ENCODE assay signal across 26 mouse cellular contexts in the genomic region with DNA sequence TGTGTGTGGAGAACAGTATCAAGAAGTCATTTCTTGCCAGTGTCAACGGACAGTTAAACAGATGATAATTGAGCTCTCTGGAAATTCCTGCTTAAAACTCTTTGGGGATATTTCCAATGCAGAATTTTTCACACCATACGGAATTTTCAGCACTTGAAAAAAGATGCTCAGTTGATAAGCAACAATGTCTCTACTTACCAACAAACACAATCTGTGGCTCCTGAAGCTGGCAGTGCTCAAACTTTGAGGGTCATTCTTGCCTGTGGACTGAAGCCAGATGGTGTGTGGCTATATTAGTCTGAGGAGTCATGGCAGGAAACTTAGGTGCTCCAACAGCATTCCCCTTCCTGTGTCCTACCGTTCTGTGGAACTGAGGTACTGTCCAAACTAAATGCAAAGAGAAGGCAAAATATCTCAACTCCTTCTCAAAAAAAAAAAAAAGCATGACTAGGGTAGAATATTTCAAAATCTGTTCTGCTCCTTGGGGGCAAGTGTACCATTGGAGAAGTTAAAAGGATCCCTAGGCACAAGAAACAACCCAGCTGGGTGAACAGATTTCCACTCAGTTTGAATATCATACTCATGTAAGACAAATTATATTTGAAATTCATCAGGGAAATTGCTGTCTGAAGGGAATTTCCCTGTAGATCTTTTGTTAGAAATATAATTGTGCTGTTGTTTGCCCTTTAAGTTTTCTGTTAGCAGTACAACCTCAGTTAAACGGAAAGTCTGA.
DNase-seq lines count a peak whose midpoint lies in the region; ATAC-seq and TF ChIP-seq lines count a peak whose summit lies in the region.
"Had no signal": no experiment of that assay in that cellular context is flagged by ENCODE, and none has a peak within 500 bp of the region (broad histone marks: within the 10 kb centered on the region; RNA-seq: fewer than 3 reads in every experiment).

No protein-coding gene starts in this region.

- no peaks in the 10 kb centered on the region for H3K9me3 ChIP-seq in forebrain, postnatal 0 days (ENCODE audit: low read length)
- H3K9me3 ChIP-seq in forebrain, embryonic 14.5 days (replicated peaks; ENCODE audit: control insufficient read depth, low read length): no peaks in the 10 kb centered on the region
- H3K9me3 ChIP-seq in midbrain, embryonic 11.5 days (ENCODE audit: control insufficient read depth, low read length): no peaks in the 10 kb centered on the region
- H3K9me3 ChIP-seq in midbrain, embryonic 14.5 days (ENCODE audit: control insufficient read depth, low read length): no peaks in the 10 kb centered on the region
- H3K9me3 ChIP-seq: embryonic facial prominence, embryonic 12.5 days; forebrain, embryonic 12.5 days; heart, embryonic 15.5 days; hindbrain, embryonic 10.5 days; hindbrain, embryonic 13.5 days had no signal

- H3K4me1 ChIP-seq in forebrain, postnatal 0 days (ENCODE audit: insufficient read depth): 0 out of 2 replicates have a peak, but pooled peaks cover 3% of the 10 kb centered on the region
- no peaks in the 10 kb centered on the region for H3K4me1 ChIP-seq in forebrain, embryonic 14.5 days (ENCODE audit: control insufficient read depth, insufficient read depth, low read length)
- no peaks in the 10 kb centered on the region for H3K4me1 ChIP-seq in midbrain, embryonic 11.5 days (ENCODE audit: control insufficient read depth, insufficient read depth, low read length)
- H3K4me1 ChIP-seq in midbrain, embryonic 14.5 days (ENCODE audit: control insufficient read depth, insufficient read depth, low read length): no peaks in the 10 kb centered on the region
- H3K4me1 ChIP-seq: forebrain, embryonic 12.5 days; heart, embryonic 15.5 days; hindbrain, embryonic 10.5 days; hindbrain, embryonic 13.5 days had no signal

- no peak overlapping the region for H3K27ac ChIP-seq in forebrain, postnatal 0 days (ENCODE audit: low read depth, low read length)
- H3K27ac ChIP-seq in forebrain, embryonic 14.5 days (ENCODE audit: low read depth, low read length): no peak overlapping the region
- no peak overlapping the region for H3K27ac ChIP-seq in layer of hippocampus, adult 2 months
- H3K27ac ChIP-seq in midbrain, embryonic 11.5 days (ENCODE audit: low read depth, low read length): no peak overlapping the region
- no peak overlapping the region for H3K27ac ChIP-seq in midbrain, embryonic 14.5 days (replicated peaks; ENCODE audit: low read depth, low read length)
- H3K27ac ChIP-seq: embryonic facial prominence, embryonic 12.5 days; forebrain, embryonic 12.5 days; heart, embryonic 15.5 days; hindbrain, embryonic 10.5 days; hindbrain, embryonic 13.5 days had no signal

- WGBS in forebrain, postnatal 0 days: 62% methylated on average over 4 of the region's 4 CpGs
- 95% methylated on average over 4 of the region's 4 CpGs for WGBS in forebrain, embryonic 14.5 days
- WGBS in midbrain, embryonic 11.5 days: 88% methylated on average over 4 of the region's 4 CpGs
- 86% methylated on average over 4 of the region's 4 CpGs for WGBS in midbrain, embryonic 14.5 days

- no peaks in the 10 kb centered on the region for H3K27me3 ChIP-seq in forebrain, postnatal 0 days (ENCODE audit: insufficient read depth, low read length)
- H3K27me3 ChIP-seq in forebrain, embryonic 14.5 days (replicated peaks; ENCODE audit: control insufficient read depth, insufficient read depth, low read length): no peaks in the 10 kb centered on the region
- H3K27me3 ChIP-seq in midbrain, embryonic 11.5 days (ENCODE audit: control insufficient read depth, insufficient read depth, low read length): no peaks in the 10 kb centered on the region
- no peaks in the 10 kb centered on the region for H3K27me3 ChIP-seq in midbrain, embryonic 14.5 days (ENCODE audit: control insufficient read depth, insufficient read depth, low read length)
- H3K27me3 ChIP-seq: embryonic facial prominence, embryonic 12.5 days; forebrain, embryonic 12.5 days; heart, embryonic 15.5 days; hindbrain, embryonic 13.5 days had no signal

- no peak overlapping the region for H3K4me3 ChIP-seq in forebrain, postnatal 0 days (ENCODE audit: low read depth, low read length)
- no peak overlapping the region for H3K4me3 ChIP-seq in forebrain, embryonic 14.5 days (ENCODE audit: low read depth, low read length)
- H3K4me3 ChIP-seq in layer of hippocampus, adult 2 months: no peak overlapping the region
- no peak overlapping the region for H3K4me3 ChIP-seq in midbrain, embryonic 11.5 days (ENCODE audit: low read depth, low read length)
- H3K4me3 ChIP-seq in midbrain, embryonic 14.5 days (replicated peaks; ENCODE audit: low read depth, low read length): no peak overlapping the region
- H3K4me3 ChIP-seq: embryonic facial prominence, embryonic 12.5 days; erythroblast, embryonic 14.5 days; forebrain, embryonic 12.5 days; heart, embryonic 15.5 days; hindbrain, embryonic 10.5 days; hindbrain, embryonic 13.5 days had no signal

- peak; percentile 87 for ATAC-seq in forebrain, postnatal 0 days
- ATAC-seq in forebrain, embryonic 14.5 days: no peak
- ATAC-seq in midbrain, embryonic 11.5 days (ENCODE audit: low FRiP score): no peak
- ATAC-seq in midbrain, embryonic 14.5 days (ENCODE audit: low FRiP score, low TSS enrichment): no peak
- ATAC-seq: activated CD4-positive, CD25-positive, alpha-beta regulatory T cell, adult 4 months; hindbrain, embryonic 16.5 days; intestine, postnatal 0 days had no signal

- no peaks in the 10 kb centered on the region for H3K36me3 ChIP-seq in forebrain, postnatal 0 days (ENCODE audit: insufficient read depth)
- H3K36me3 ChIP-seq in forebrain, embryonic 14.5 days (ENCODE audit: control insufficient read depth, insufficient read depth, low read length): no peaks in the 10 kb centered on the region
- no peaks in the 10 kb centered on the region for H3K36me3 ChIP-seq in midbrain, embryonic 11.5 days (ENCODE audit: control insufficient read depth, insufficient read depth, low read length)
- H3K36me3 ChIP-seq in midbrain, embryonic 14.5 days (ENCODE audit: control insufficient read depth, insufficient read depth, low read length): no peaks in the 10 kb centered on the region
- H3K36me3 ChIP-seq: embryonic facial prominence, embryonic 12.5 days; forebrain, embryonic 12.5 days; heart, embryonic 15.5 days; hindbrain, embryonic 10.5 days; hindbrain, embryonic 13.5 days had no signal

- H3K4me2 ChIP-seq in forebrain, postnatal 0 days (ENCODE audit: low read depth): no peak overlapping the region
- H3K4me2 ChIP-seq in forebrain, embryonic 14.5 days (ENCODE audit: low read length): no peak overlapping the region
- H3K4me2 ChIP-seq in midbrain, embryonic 11.5 days: no peak overlapping the region
- H3K4me2 ChIP-seq in midbrain, embryonic 14.5 days (ENCODE audit: low read length): no peak overlapping the region
- H3K4me2 ChIP-seq: embryonic facial prominence, embryonic 12.5 days; forebrain, embryonic 12.5 days; heart, embryonic 11.5 days; heart, embryonic 15.5 days; hindbrain, embryonic 13.5 days had no signal

- TF ChIP-seq CTCF in forebrain, postnatal 0 days (IDR thresholded peaks at IDR 0.05; ENCODE audit: low read depth): no peak
- TF ChIP-seq CTCF in layer of hippocampus, adult 2 months (conservative IDR thresholded peaks at IDR 0.05): no peak

- DNase-seq in cerebellum, postnatal 10 days: peak; percentile 16 to 23
- no peak for DNase-seq in cerebellum, adult 8-10 months
- peak; percentile 72 for DNase-seq in forebrain, postnatal 0 days
- no peak for DNase-seq in forebrain, embryonic 14.5 days (ENCODE audit: low spot score)
- peak; percentile 13 to 41 for DNase-seq in layer of hippocampus, adult 2 months (ENCODE audit: low spot score in 2 of 2)
- DNase-seq in layer of hippocampus, postnatal 25 days (ENCODE audit: extremely low spot score in 1 of 2, low spot score in 1 of 2): no peak
- peak; percentile 78 for DNase-seq in midbrain, embryonic 11.5 days (ENCODE audit: low spot score, missing footprints)
- no peak for DNase-seq in midbrain, embryonic 14.5 days
- DNase-seq: adrenal gland, adult 8-10 months; adrenal gland, postnatal 25 days; cerebellum, adult 11 months; cerebellum, adult 2 months; gastrocnemius, postnatal 10 days; gastrocnemius, postnatal 36 days; heart, postnatal 10 days; heart, postnatal 36 days had no signal

- H3K9ac ChIP-seq in forebrain, postnatal 0 days: no peak overlapping the region
- no peak overlapping the region for H3K9ac ChIP-seq in forebrain, embryonic 14.5 days (ENCODE audit: low read length)
- no peak overlapping the region for H3K9ac ChIP-seq in midbrain, embryonic 11.5 days (ENCODE audit: low read length)
- no peak overlapping the region for H3K9ac ChIP-seq in midbrain, embryonic 14.5 days (replicated peaks; ENCODE audit: low read length)
- H3K9ac ChIP-seq: embryonic facial prominence, embryonic 12.5 days; forebrain, embryonic 12.5 days; heart, embryonic 15.5 days; hindbrain, embryonic 13.5 days had no signal

Comparison
In these comparisons a context has a peak if more than half of its experiments do, and no peak if none do; other contexts are left out.
1. DNase-seq: peak in cerebellum, postnatal 10 days (2 of 2), forebrain, postnatal 0 days (single experiment), layer of hippocampus, adult 2 months (2 of 2) and midbrain, embryonic 11.5 days (single experiment); none in cerebellum, adult 8-10 months (single experiment), forebrain, embryonic 14.5 days (single experiment), layer of hippocampus, postnatal 25 days (0 of 2) and midbrain, embryonic 14.5 days (single experiment).